Mouse (Mus musculus) liver, adult 2 months (tissue): Measurements from ENCODE around the gene Itgb3.

Experiments
- CTCF ChIP-seq: fragments of 200-500 bp; IDR thresholded peaks from 2 replicates; pipeline ENCODE4 v1.5.1; 2011; ENCODE audit warnings: low read depth, low read length, control low read depth
- POLR2A ChIP-seq: fragments of 200-500 bp; IDR thresholded peaks from 2 replicates; pipeline ENCODE4 v1.6.1; 2011; ENCODE audit warnings: low read length, control low read depth; ENCODE audit not compliant: insufficient read depth; ENCODE audit errors: extremely low read depth

GRCm38 (mm10) chr11:104563496-104563895 is 44.3 kb upstream of the Itgb3 start:
- TF ChIP-seq CTCF (no peak), POLR2A (no peak)
